Mouse (Mus musculus): ENCODE data around the gene Fndc8.
"Not testable (repeated sequence)": the region's sequence is repeated elsewhere in the genome, so short reads cannot be mapped to it uniquely, and the experiment has no call there.

The Fndc8 gene

DNA sequence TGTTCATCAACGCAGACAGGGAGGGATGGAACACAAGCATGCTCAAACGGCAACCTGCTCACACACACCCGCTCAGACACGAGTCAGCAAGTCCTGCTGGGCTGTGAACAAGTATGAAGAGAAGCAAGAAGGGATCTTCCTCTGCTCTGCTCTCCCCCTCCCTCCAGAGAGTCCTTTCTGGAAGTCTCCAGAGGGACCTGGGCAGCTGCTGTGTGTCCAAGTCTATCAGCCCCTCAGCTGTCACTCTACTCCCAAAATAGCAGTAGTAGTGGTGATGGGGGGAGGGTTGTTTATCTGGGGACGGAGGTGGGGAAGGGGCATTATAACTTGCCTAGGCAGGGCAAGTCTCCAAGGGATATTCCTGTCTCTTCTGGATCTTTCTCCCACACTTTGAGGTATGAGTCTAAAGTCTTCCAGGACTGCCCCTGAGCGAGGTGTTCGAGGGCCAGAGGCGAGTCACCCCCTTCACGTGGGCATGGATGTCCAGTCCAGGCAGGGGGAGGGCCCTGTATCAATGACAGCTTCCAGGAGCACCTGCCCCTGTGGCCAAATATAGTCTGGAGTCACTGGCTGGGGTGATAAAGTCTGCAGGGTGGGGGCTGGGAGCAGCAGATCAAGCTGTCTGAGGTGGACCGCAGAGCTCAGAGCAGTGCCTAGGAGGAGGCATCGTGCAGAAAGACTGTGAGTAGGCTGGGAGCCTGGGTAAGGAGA, 18.9 kb downstream of the Fndc8 start:
- DNase-seq (ENCODE audit: low spot score in 2 of 2): no peak

DNA sequence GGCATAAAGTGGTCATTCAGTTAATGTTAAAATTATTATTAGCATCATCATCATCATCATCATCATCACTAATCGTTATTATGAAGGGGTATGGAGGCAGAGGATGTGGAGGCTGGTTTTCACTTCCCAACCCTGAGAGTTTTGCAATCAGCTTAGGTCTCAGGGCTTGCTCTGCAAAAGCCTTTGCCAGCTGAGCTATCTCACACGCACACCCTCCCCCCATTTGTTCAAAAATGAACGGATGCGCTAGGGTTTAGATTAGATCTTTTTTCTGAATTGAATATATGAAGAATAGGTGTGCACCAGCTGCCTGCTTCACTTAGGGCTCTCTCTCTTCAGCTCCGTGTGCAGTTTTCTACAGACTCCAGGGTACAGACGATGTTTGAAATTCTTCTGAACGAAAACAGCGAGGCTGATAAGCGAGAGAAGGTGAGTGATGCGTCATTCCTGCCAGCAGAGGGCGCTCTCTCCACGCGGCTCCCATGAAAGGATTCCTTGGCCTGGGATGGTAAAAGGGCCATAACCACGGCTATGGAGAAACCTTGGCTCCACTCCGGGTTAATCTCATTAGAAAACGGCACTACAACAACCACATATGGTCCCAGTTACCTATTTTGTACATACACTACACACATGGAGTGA, 22.9 kb downstream of the Fndc8 start:
- DNase-seq (ENCODE audit: low spot score in 2 of 2): peak; percentile 72 to 83

DNA sequence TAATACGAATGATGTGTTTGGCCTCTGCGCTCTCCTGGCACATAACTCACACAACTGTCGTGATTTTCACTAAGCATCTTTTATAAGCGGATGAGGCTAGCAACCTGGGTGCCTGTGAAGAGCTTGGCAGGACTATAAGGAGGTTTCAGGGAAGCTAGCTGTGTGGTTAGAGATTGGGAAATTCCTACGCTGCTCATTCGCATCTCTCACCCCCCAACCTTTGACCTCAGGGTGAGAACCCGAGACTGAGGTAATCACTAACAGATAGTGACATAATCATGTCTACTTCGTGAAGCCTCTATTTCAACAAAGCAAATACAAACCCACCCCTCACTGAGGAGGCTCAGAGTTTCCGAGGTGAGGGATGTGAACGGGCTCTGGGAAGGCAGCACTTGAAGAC, 28.8 kb downstream of the Fndc8 start:
- DNase-seq (ENCODE audit: low spot score in 2 of 2): no peak

DNA sequence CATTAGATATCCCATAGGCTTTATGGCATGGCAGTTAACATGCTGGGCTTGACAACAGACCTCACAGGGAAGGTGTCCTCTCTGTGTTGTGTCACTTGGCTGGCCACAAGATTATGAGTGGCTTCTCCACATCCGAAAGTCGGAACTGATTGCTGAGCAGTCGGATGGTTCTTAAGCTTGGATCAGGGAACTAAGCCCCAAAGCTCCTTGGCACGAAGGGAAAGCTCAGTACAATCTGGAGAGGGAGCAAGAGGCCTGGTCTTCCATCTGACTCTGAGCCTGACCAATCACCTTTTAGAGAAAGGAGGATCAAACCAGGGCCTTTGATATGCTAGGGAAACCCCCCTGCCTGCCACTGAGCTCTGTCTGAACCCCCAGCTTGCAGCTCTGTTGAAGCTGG, 29.8 kb downstream of the Fndc8 start:
- no peak for DNase-seq (ENCODE audit: low spot score in 2 of 2)

DNA sequence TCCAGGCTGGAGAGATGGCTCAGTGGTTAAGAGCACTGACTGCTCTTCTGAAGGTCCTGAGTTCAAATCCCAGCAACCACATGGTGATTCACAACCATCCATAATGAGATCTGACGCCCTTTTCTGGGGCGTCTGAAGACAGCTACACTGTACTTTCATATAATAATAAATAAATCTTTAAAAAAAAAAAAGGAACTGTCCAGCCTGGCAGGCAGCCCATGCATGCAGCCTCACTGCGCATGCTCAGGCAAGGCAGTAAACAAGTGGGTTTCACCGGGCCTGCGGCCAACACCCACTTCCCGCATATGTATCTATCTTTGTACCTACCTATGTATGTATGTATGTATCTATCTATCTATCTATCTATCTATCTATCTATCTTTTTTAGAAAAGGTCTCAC, 32.0 kb downstream of the Fndc8 start:
- DNase-seq (ENCODE audit: low spot score in 2 of 2): not testable (repeated sequence)

DNA sequence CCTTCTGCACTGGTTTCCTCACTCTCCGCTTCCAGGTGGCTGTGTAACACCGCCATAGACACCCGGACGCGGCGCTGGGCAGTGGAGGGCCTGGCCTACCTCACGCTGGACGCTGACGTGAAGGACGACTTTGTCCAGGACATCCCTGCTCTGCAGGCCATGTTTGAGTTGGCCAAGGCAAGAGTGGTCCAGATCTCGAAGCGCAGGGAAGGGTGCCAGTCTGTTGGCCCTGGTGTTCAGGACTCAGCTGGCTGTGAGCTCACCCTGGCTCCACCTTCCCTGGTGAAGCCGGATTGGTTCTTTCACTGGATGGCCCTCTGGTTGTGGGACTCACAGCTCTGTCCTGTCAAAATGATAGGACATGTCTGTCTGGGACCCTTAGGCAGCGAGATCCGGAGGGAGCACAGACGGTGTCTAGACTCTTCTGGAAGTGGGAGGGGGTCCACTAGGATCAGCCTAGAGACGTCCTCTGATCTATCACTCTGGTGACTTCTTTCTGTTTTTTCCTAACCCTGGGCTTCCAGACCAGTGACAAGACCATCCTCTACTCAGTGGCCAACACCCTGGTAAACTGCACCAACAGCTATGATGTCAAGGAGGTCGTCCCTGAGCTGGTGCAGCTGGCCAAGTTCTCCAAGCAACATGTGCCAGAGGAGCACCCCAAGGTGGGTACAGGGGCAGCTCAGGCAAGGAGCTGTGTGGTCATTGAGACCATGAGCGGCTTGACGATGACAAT, 37.1 kb downstream of the Fndc8 start:
- DNase-seq (ENCODE audit: low spot score in 2 of 2): no peak

DNA sequence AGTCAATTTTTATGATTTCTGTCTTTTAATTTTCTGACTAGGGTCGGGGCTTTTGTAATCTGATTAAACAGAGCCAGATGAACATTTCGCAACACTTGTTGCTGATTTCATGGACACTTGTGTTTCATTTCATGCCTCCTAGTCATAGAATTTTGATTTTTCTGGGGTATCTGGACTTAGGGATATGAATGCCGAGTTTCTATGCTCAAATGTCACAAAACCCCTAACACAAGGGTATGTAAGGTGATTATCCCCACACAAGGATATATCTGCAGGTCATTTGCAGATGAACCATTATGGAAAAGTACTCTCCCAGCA, 37.7 kb downstream of the Fndc8 start:
- no peak for DNase-seq (ENCODE audit: low spot score in 2 of 2)

DNA sequence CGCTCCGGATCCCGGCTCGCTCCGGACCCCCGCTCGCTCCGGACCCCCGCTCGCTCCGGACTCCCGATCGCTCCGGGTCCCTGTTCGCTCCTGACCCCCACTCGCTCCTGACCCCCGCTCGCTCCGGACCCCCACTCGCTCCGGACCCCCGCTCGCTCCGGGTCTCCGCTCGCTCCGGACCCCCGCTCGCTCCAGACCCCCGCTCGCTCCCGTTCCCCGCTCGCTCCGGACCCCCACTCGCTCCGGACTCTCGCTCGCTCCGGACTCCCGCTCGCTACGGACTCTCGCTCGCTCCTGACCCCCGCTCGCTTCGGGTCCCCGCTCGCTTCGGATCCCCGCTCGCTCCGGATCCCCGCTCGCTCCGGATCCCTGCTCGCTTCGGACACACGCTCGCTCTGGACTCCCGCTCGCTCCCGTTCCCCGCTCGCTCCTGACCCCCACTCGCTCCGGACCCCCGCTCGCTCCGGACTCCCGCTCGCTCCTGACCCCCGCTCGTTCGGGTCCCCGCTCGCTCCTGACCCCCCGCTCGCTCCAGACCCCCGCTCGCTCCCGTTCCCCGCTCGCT, 38.5 kb downstream of the Fndc8 start:
- not testable (repeated sequence) for DNase-seq (ENCODE audit: low spot score in 2 of 2)

DNA sequence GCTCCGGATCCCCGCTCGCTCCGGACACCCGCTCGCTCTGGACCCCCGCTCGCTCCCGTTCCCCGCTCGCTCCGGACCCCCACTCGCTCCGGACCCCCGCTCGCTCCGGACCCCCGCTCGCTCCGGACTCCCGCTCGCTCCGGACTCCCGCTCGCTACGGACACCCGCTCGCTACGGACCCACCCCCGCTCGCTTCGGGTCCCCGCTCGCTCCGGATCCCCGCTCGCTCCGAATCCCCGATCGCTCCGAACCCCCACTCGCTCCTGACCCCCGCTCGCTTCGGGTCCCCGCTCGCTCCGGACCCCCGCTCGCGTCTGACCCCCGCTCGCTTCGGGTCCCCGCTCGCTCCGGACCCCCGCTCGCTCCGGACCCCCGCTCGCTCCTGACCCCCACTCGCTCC, 39.2 kb downstream of the Fndc8 start:
- not testable (repeated sequence) for DNase-seq (ENCODE audit: low spot score in 2 of 2)

DNA sequence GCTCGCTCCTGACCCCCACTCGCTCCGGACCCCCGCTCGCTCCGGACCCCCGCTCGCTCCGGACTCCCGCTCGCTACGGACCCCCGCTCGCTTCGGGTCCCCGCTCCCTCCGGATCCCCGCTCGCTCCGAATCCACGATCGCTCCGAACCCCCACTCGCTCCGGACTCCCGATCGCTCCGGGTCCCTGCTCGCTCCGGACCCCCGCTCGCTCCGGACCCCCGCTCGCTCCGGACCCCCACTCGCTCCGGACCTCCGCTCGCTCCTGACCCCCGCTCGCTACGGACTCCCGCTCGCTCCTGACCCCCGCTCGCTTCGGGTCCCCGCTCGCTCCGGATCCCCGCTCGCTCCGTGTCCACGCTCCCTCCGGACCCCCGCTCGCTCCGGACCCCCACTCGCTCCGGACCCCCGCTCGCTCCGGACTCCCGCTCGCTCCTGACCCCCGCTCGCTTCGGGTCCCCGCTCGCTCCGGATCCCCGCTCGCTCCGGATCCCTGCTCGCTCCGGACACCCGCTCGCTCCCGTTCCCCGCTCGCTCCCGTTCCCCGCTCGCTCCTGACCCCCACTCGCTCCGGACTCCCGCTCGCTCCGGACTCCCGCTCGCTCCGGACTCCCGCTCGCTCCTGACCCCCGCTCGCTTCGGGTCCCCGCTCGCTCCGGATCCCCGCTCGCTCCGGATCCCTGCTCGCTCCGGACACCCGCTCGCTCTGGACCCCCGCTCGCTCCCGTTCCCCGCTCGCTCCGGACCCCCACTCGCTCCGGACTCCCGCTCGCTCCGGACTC, 39.9 kb downstream of the Fndc8 start:
- not testable (repeated sequence) for DNase-seq (ENCODE audit: low spot score in 2 of 2)

DNA sequence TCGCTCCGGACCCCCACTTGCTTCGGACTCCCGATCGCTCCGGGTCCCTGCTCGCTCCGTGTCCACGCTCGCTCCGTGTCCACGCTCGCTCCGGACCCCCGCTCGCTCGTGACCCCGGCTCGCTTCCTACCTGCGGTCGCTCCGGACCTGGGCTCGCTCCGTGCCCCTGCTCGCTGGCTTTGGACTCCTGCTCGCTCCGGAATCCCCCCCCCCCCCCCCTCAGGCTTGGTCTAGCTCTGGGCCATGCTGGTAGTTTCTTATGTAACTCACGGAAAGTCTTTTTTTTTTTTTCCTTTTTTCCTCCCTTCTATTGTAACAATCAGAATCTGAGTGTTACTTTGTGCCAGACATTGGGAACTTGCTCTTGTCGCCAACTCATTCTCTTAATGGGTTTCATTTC, 41.3 kb downstream of the Fndc8 start:
- DNase-seq (ENCODE audit: low spot score in 2 of 2): no peak

DNA sequence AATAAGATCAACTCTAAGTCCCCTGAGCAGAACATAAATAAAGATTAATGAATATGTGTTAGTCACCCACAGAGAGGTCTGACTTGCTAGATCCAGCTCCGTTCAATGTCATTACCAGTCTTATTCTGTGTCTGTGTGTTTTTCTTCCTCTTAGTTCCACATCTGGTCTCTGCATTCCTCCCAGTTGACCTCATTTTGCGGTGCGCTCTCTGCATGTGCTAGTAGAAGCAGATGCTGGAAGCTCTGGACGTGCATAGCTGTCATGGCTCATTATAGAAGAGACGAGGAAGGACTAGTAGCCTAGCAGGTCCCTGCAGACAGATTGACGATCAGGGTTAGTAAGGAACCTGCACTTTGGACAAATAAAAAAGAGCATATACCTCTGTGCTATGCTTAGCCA, 51.4 kb downstream of the Fndc8 start:
- DNase-seq (ENCODE audit: low spot score in 2 of 2): no peak

DNA sequence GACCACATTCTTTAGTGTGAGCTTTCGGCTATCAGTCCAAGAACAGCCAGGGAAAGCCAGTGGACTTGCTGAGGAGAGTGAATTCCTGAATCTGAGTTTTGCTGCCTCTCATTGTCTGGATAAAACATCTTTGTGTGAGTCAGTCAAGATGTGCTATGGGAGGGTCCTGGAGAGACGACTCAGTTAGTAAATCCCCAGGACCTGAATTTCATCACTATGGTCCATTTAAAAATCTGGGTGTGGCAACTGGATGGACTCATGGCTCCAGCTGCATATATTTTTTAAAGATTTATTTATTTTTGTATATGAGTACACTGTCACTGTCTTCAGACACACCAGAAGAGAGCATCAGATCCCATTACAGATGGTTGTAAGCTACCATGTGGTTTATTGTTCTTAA, 53.7 kb downstream of the Fndc8 start:
- DNase-seq (ENCODE audit: low spot score in 2 of 2): no peak

DNA sequence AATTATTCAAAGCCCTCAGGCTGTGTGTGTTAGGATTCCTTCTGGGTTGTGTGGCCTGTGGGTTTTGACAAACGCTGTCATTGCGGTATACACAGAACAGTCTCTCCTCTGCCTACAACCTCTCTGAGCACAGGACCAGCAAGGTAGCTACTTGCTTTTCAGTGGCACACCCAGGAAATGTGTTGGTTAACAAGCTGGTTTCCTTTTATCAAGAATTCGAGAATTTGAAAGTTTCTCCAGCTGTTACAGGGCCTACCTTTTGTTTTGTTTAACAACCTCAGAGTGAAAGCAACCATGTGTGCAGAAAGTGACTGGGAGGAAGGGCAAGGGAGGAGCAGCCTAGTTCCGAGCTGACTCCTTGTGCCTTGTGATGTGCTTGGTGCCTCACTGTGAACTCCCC, 55.5 kb downstream of the Fndc8 start:
- DNase-seq (ENCODE audit: low spot score in 2 of 2): no peak

DNA sequence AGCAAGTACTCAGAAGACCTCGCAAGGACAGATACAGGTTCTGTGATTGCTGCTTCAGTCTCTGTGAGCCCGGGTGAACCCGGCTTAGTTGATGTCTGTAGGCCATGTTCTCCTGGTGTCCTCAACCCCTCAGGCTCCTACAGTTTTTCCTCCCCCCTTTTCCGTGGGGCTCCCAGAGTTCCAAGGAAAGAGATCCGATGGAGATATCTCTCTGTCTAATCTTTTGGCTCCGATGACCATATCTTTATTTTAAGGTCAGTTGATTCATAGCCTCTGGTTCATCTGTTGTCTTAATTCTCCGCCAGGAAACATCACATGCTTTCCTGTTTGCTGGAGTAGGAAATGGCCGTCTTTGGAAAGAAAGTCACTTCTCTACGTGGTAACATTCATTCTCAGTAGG, 57.1 kb downstream of the Fndc8 start:
- DNase-seq (ENCODE audit: low spot score in 2 of 2): no peak

Data from right cerebral cortex, postnatal 10 days (tissue).